Mouse (Mus musculus) lung, postnatal 0 days (tissue): ENCODE data around the gene Cd53. TPM values are rescaled to one million over a fixed set of nuclear protein-coding genes. Genes with fewer than 3 reads are reported as not detected.

Experiments
- ATAC-seq: fragments of 200-750 bp; cut with Nextera tagmentation; 2 replicates; pipeline ENCODE4 v1.8.0; 2017; ENCODE audit warnings: moderate library complexity
- DNase-seq: peaks from one replicate; pipeline ENCODE4 v3.0.0-alpha.2; 2016; ENCODE audit warnings: low spot score
- H3K27ac ChIP-seq: fragments of 300-500 bp; sonication (generic); 2 replicates; pipeline ENCODE4 v1.5.1; 2014; ENCODE audit warnings: antibody characterized with exemption, mild to moderate bottlenecking, low read length, mixed read lengths
- H3K27me3 ChIP-seq: fragments of 300-500 bp; sonication (generic); replicated peaks from 2 replicates; pipeline ENCODE4 v1.6.1; 2014; ENCODE audit warnings: low read length, mixed read lengths; ENCODE audit not compliant: insufficient read depth
- H3K36me3 ChIP-seq: fragments of 300-500 bp; sonication (generic); 2 replicates; pipeline ENCODE4 v1.6.1; 2014; ENCODE audit warnings: low read length, mixed read lengths; ENCODE audit not compliant: insufficient read depth
- H3K4me1 ChIP-seq: fragments of 300-500 bp; sonication (generic); 2 replicates; pipeline ENCODE4 v1.6.1; 2014; ENCODE audit warnings: antibody characterized with exemption, low read depth, low read length, mixed read lengths; ENCODE audit not compliant: insufficient read depth
- H3K4me2 ChIP-seq: fragments of 300-500 bp; sonication (generic); replicated peaks from 2 replicates; pipeline ENCODE4 v1.6.1; 2014; ENCODE audit warnings: low read depth, mild to moderate bottlenecking, low read length, moderate library complexity, mixed read lengths
- H3K4me3 ChIP-seq: fragments of 300-500 bp; sonication (generic); 2 replicates; pipeline ENCODE4 v1.5.1; 2014; ENCODE audit warnings: low read depth, low read length
- H3K9ac ChIP-seq: fragments of 300-500 bp; sonication (generic); replicated peaks from 2 replicates; pipeline ENCODE4 v1.6.1; 2014; ENCODE audit warnings: low read depth, mild to moderate bottlenecking
- H3K9me3 ChIP-seq: fragments of 300-500 bp; sonication (generic); 2 replicates; pipeline ENCODE4 v1.6.1; 2016; ENCODE audit warnings: low read length, mixed read lengths
- CTCF ChIP-seq: IDR thresholded peaks from 2 replicates; pipeline ENCODE4 v1.5.1; 2016; ENCODE audit warnings: antibody characterized with exemption, mild to moderate bottlenecking
- EP300 ChIP-seq: IDR thresholded peaks from 2 replicates; pipeline ENCODE4 v1.6.1; 2016; ENCODE audit warnings: antibody characterized with exemption, mild to moderate bottlenecking, control low read depth
- WGBS: fragments of 180-500 bp; shearing (Covaris S2); extraction: QIAGEN DNeasy Blood & Tissue Kit; methylation state at CpG from one replicate; pipeline ENCODE4 v1.1.7; 2014; 5-methylcytosine and 5-hydroxymethylcytosine counted together
- polyA plus RNA-seq: library from polyadenylated mRNA; unstranded; fragments of >200 nt; fragmentation: Nextera tagmentation; extraction: Ambion mirVana; gene quantifications from 2 replicates; pipeline ENCODE4 v1.2.1, GENCODE M21; 2015

Cd53 gene
- polyA plus RNA-seq, 1 experiment from 2014 or later: 30.9 TPM

DNA sequence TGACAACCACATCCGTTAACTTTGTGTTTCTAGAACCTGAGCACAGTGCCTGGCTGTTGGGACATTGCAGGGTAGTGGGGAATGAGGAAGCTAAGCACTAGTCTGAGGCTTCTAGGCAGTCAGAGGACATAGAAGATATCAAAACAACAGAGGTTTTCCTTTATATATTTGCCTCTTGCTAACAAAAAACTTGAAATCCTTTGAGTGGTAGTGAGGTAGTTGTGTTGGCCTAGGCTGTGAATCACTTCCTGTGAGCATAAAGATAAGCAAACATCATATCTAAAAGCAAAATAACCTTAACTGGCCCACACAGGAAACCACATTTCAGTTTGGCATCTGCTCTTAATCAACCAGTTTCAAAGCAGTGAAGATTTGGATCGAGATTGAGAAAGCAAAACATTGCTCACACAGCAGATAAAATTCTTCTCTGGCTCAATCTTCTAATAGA lies 1.5 kb downstream of the Cd53 start:
- Histone ChIP-seq H3K4me3 (no peak overlapping the region), H3K27ac (no peak overlapping the region), H3K27me3 (no peaks in the 10 kb centered on the region), H3K36me3 (no peaks in the 10 kb centered on the region), H3K9me3 (no peaks in the 10 kb centered on the region), H3K9ac (no peak overlapping the region), H3K4me1 (no peaks in the 10 kb centered on the region), H3K4me2 (no peak overlapping the region)
- 46% methylated on average over 2 of the region's 2 CpGs for WGBS
- no peak for ATAC-seq
- TF ChIP-seq CTCF: no peak
- TF ChIP-seq EP300: no peak
- no peak for DNase-seq

DNA sequence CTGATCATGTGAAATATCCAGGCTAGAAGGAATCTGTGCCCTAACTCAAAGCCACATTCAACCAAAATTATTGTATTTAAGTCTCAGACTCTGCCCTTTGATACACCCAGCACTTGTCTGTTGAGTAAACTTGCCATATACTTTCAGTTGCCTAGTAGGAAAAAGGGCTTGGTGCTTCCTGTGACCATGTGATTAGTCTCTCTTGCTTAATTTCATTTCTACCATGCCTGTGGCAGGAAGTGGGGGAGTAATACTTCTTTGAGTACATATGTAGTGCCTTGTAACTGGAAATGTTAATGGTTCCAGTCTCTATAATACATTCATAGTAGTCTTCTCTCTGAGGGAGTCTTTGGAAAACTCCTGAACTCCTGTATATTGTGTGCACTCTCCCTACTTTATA lies 2.0 kb downstream of the Cd53 start:
- no peaks in the 10 kb centered on the region for H3K27me3 ChIP-seq
- no peaks in the 10 kb centered on the region for H3K9me3 ChIP-seq
- H3K4me3 ChIP-seq: no peak overlapping the region

DNA sequence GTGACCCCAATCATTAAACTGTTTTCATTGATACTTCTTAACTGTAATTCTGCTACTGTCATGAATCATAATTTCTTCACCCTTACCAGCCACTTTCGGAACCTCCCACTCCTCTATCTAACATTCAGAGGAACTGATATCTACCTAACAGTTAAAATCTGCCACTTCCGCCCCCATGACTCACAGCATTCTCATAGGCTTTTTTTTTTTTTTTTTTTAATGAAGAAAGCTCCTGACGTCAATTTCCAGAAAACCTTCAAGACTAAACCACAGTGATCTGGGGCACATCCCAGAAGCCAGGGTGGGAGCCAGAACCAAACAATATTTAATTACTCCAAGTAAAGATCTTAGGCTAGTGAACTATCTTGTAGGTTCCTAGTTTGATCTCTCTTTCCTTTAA lies 4.8 kb downstream of the Cd53 start:
- Histone ChIP-seq H3K9ac (no peak overlapping the region), H3K4me3 (no peak overlapping the region), H3K27ac (no peak overlapping the region), H3K4me2 (no peak overlapping the region), H3K4me1 (no peaks in the 10 kb centered on the region), H3K9me3 (no peaks in the 10 kb centered on the region), H3K27me3 (no peaks in the 10 kb centered on the region), H3K36me3 (no peaks in the 10 kb centered on the region)
- ATAC-seq: no peak
- WGBS: 70% methylated on average over 3 of the region's 3 CpGs
- TF ChIP-seq EP300 (no peak), CTCF (no peak)
- DNase-seq: no peak

More for the DNA sequence above, 2.0 kb downstream of the Cd53 start:
- no peaks in the 10 kb centered on the region for H3K4me1 ChIP-seq
- peak; percentile 12 for DNase-seq
- H3K27ac ChIP-seq: no peak overlapping the region
- no peak for ATAC-seq
- no peaks in the 10 kb centered on the region for H3K36me3 ChIP-seq
- no peak overlapping the region for H3K9ac ChIP-seq
- H3K4me2 ChIP-seq: no peak overlapping the region
- TF ChIP-seq EP300 (no peak), CTCF (no peak)

DNA sequence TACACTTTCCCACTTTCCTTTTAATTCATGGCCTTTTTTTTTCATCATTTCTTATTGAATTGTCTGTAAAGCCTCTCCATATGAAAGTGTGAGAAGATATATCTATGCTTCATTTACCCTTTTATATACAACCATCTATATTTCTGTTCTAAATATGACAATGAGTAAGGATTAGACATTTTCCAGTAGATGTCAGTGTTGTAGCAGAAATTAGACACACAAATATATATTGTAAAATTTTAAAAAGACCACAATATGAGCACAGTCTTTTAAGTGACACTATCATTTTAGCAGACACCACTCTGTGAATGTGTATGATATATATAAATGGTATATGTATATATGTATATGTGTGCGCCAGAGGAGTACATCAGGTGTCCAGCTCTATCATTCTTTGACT lies 18.1 kb downstream of the Cd53 start:
- WGBS: 84% methylated on average over 1 of the region's 1 CpGs
- H3K27me3 ChIP-seq: no peaks in the 10 kb centered on the region
- no peaks in the 10 kb centered on the region for H3K4me1 ChIP-seq
- no peak overlapping the region for H3K9ac ChIP-seq
- ATAC-seq (no peak), DNase-seq (no peak)
- no peak overlapping the region for H3K4me2 ChIP-seq
- no peak overlapping the region for H3K27ac ChIP-seq
- TF ChIP-seq EP300 (no peak), CTCF (no peak)
- H3K9me3 ChIP-seq: no peaks in the 10 kb centered on the region
- H3K36me3 ChIP-seq: no peaks in the 10 kb centered on the region
- no peak overlapping the region for H3K4me3 ChIP-seq

DNA sequence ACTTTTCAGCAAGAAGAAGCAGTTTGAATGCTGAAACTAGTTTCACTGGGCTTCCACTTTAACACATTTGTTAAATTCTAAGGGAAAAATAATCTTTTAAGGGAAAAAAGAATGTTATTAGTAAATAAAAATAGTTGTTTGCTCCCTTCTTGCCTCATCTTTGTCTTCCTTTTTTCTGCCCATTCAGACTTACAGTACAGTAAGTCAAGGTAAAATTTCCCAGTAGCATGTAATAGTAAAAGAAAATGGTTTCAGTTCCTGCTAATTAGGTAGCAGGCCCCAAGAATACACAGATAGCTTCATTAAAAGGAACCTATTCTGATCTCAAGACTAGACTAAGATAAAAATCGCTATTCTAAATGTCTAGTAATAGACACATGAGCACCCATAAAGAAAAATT lies 34.1 kb downstream of the Cd53 start:
- no peaks in the 10 kb centered on the region for H3K36me3 ChIP-seq
- no peak for DNase-seq
- no peaks in the 10 kb centered on the region for H3K9me3 ChIP-seq
- TF ChIP-seq EP300: no peak
- no peak for TF ChIP-seq CTCF
- no peak for ATAC-seq
- H3K4me1 ChIP-seq: no peaks in the 10 kb centered on the region
- H3K27ac ChIP-seq: no peak overlapping the region
- no peak overlapping the region for H3K4me2 ChIP-seq
- H3K4me3 ChIP-seq: no peak overlapping the region
- H3K27me3 ChIP-seq: no peaks in the 10 kb centered on the region
- no peak overlapping the region for H3K9ac ChIP-seq
- 61% methylated on average over 1 of the region's 1 CpGs for WGBS

DNA sequence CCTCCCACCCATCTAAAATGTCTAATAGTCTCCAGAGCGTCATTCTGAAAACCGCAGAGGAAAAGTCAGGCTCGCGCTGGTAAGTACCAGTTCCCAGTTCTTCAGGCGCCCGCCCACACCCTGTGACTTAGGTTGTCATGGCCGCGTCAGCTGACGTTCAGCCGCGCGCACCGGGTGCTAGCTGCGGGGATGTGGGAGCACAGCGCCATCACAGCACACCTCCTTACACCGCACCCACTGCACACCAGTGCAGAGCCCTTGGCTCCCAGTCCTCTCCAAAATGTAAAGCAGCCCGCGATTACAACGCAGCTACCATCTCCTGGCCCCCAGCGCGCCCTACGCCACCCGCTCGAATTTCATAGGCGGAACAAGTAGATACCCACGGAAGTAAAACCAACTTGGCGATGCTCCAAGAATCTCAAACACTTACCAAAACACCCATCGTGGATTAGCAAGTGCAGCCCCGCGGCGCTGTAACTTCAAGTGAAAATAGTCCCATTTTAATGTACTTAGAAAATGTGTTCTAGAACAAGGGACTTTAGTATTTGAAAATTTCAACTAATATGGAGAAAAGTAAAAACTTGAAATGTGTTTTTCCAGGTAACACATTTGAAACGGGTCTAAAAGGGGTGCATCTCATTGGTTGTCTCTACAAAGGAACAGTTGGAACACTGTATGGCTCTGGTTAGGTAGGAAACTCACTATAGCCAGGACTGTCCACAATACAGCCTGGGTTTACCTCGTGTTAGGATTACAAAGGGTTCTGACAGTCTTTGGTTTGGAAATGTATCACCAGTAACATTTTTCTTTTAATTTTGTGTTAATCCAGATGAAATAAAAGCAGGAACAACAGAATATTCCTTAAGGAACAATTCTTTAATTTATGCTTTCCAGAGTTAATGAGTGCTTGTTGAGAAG lies 67.7 kb downstream of the Cd53 start:
- no peaks in the 10 kb centered on the region for H3K4me1 ChIP-seq
- peak overlapping the region; percentile 94 for H3K27ac ChIP-seq
- peak overlapping the region; percentile 43 for H3K9ac ChIP-seq
- DNase-seq (peak; percentile 94), ATAC-seq (peak; percentile 88)
- WGBS: 2% methylated on average over 33 of the region's 33 CpGs
- peak overlapping the region; percentile 60 for H3K4me2 ChIP-seq
- no peak for TF ChIP-seq EP300
- TF ChIP-seq CTCF: peak; percentile 51
- peaks cover 2% of the 10 kb centered on the region for H3K9me3 ChIP-seq
- H3K4me3 ChIP-seq: peak overlapping the region; percentile 66
- no peaks in the 10 kb centered on the region for H3K27me3 ChIP-seq
- H3K36me3 ChIP-seq: no peaks in the 10 kb centered on the region
